Mouse (Mus musculus) midbrain, embryonic 13.5 days (tissue): ENCODE data around the gene Natd1. TPM values are rescaled to one million over a fixed set of nuclear protein-coding genes. Genes with fewer than 3 reads are reported as not detected.
A peak's percentile ranks its signal among the peaks of the same experiment; 100 is the strongest.

Source experiments
- ATAC-seq: fragments of 200-750 bp; cut with Nextera tagmentation; 2 replicates; pipeline ENCODE4 v1.8.0; 2017; ENCODE audit warnings: mild to moderate bottlenecking, moderate TSS enrichment, moderate library complexity
- H3K27ac ChIP-seq: fragments of 300-500 bp; sonication (generic); 2 replicates; pipeline ENCODE4 v1.5.1; 2015; ENCODE audit warnings: inconsistent platforms, mild to moderate bottlenecking, moderate library complexity
- H3K27me3 ChIP-seq: fragments of 300-500 bp; sonication (generic); 2 replicates; pipeline ENCODE4 v1.6.1; 2015; ENCODE audit warnings: mild to moderate bottlenecking, inconsistent platforms
- H3K36me3 ChIP-seq: fragments of 300-500 bp; sonication (generic); 2 replicates; pipeline ENCODE4 v1.6.1; 2015; ENCODE audit warnings: mild to moderate bottlenecking, inconsistent platforms
- H3K4me1 ChIP-seq: fragments of 300-500 bp; sonication (generic); replicated peaks from 2 replicates; pipeline ENCODE4 v1.6.1; 2015; ENCODE audit warnings: inconsistent platforms
- H3K4me2 ChIP-seq: fragments of 300-500 bp; sonication (generic); replicated peaks from 2 replicates; pipeline ENCODE4 v1.6.1; 2015; ENCODE audit warnings: moderate library complexity, mild to moderate bottlenecking, inconsistent platforms
- H3K4me3 ChIP-seq: fragments of 300-500 bp; sonication (generic); replicated peaks from 2 replicates; pipeline ENCODE4 v1.5.1; 2015; ENCODE audit warnings: mild to moderate bottlenecking, inconsistent platforms
- H3K9ac ChIP-seq: fragments of 300-500 bp; sonication (generic); replicated peaks from 2 replicates; pipeline ENCODE4 v1.6.1; 2015; ENCODE audit warnings: mild to moderate bottlenecking, inconsistent platforms
- H3K9me3 ChIP-seq: fragments of 300-500 bp; sonication (generic); 2 replicates; pipeline ENCODE4 v1.6.1; 2016; ENCODE audit warnings: mild to moderate bottlenecking, inconsistent platforms
- WGBS: fragments of 180-500 bp; shearing (Covaris S2); methylation state at CpG from one replicate; pipeline ENCODE4 v1.1.7; 2015; 5-methylcytosine and 5-hydroxymethylcytosine counted together
- polyA plus RNA-seq: library from polyadenylated mRNA; unstranded; fragments of >200 nt; fragmentation: Nextera tagmentation; extraction: Ambion mirVana; gene quantifications from 2 replicates; pipeline ENCODE4 v1.2.1, GENCODE M21; 2015

Natd1 gene
- polyA plus RNA-seq, 1 experiment from 2014 or later = 30.0 TPM

DNA sequence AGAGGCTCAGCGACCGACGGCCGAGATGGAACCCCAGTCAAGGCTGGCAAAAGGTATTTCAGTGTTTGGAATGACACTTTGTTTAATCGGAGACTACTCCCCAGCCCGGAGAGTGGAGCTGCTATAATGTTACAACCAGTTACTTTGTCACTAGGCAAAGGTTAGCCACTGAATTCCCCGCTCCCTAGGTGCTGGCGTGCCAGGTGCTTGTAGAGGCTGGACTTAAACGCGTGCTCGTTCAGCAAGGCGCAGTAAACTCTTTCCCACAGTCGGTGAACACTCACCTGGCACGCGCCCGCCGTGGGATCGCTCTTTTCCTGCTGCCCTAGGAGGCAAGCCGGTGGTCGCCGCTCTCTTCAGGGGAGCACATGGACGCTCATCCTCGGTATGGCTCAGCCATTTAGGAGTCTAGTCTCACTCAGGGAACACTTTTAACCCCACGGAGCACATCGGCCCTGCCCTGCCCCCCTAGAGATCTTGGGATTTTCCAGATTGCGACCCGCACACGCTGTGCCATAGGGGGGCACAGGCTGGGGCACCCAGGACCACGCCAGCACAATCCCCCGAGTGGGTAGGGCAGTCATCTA, 16.8 kb upstream of the Natd1 start:
- Histone ChIP-seq H3K4me3 (peak overlapping the region; percentile 87), H3K27ac (no peak overlapping the region), H3K4me1 (peaks cover 38% of the 10 kb centered on the region), H3K36me3 (no peaks in the 10 kb centered on the region), H3K27me3 (no peaks in the 10 kb centered on the region), H3K9me3 (no peaks in the 10 kb centered on the region), H3K4me2 (peak overlapping the region; percentile 83), H3K9ac (peak overlapping the region; percentile 67)
- ATAC-seq = no peak
- WGBS = 2% methylated on average over 30 of the region's 30 CpGs

DNA sequence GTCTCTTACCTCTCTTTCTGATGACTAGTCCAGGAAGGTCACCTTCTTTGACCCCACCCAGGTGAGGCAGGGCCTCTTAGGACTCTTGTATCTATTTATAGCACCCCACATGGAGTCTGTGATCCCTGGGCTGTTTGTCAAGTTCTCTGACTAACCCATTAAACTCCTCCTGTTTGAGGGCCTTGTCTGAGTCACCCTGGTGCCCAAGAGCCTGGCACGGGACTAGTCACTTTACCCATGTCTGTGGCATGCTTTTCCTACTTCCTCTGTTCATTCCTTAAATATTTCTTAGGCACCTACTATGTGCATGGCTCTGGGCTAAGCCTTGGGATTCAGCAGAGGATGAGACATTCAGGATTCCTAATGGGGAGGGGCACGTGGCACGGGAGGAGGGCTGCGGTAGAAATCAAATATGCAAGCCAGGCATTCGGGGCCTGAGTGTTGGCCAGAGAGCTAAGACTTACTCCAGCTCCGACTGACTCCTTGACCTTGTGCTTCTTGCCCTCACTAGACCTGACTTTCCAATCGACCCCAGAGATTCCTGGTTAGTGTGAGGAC, 16.3 kb upstream of the Natd1 start:
- Histone ChIP-seq H3K27me3 (no peaks in the 10 kb centered on the region), H3K4me1 (peaks cover 38% of the 10 kb centered on the region), H3K36me3 (no peaks in the 10 kb centered on the region), H3K9ac (peak overlapping the region; percentile 67), H3K4me3 (peak overlapping the region; percentile 87), H3K9me3 (no peaks in the 10 kb centered on the region), H3K4me2 (peak overlapping the region; percentile 83), H3K27ac (no peak overlapping the region)
- no peak for ATAC-seq
- WGBS = 26% methylated on average over 7 of the region's 7 CpGs

DNA sequence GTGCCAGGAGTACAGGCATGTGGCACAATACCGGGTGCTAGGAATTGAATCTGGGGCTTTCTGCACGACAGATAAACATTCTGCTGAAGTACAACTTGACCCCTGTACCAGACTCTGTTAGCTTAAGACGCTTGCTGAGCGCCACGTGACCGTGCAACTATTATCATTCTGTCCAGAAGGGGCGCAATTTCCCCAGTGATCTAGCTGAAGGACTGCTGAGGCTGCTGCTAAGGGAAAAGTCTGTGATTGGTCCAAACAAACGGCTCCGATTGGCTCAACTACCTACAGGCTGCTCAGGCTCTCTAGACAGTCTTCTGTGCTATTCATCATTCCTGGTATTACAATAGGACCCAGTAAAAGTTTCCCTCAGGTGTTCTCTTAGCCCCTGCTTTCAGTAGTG, 12.7 kb upstream of the Natd1 start:
- 1% methylated on average over 9 of the region's 9 CpGs for WGBS
- Histone ChIP-seq H3K27ac (0 out of 2 replicates have a peak overlapping the region, but pooled peaks have one; percentile 44), H3K4me3 (peak overlapping the region; percentile 25), H3K27me3 (no peaks in the 10 kb centered on the region), H3K36me3 (no peaks in the 10 kb centered on the region), H3K9me3 (no peaks in the 10 kb centered on the region), H3K4me1 (peaks cover 18% of the 10 kb centered on the region), H3K4me2 (peak overlapping the region; percentile 48), H3K9ac (no peak overlapping the region; the same call in 1 of the 2 replicates)
- peak; percentile 79 for ATAC-seq

DNA sequence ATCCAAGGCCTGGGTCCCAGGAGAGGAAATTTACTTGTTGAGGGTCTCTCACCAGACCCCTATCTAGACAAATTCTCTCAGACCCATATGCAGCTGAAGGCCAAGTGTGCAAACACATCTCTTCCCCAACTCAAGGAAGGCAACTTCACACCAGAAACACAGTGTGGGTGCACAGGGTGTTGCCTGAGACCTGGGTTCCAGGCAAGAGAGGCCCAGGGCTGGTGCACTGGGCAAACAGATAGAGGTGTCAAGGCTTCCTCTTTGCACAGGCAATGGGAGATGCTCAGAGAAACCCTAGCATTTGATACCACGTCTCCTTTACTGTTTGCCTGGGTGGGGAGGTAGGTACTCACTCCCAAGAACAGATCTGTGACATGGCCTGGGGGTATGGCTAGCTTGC, 10.4 kb upstream of the Natd1 start:
- H3K36me3 ChIP-seq = no peaks in the 10 kb centered on the region
- H3K4me1 ChIP-seq = peaks cover 9% of the 10 kb centered on the region; the same call in 1 of the 2 replicates
- H3K4me2 ChIP-seq = no peak overlapping the region
- no peaks in the 10 kb centered on the region for H3K27me3 ChIP-seq
- WGBS = 88% methylated on average over 1 of the region's 1 CpGs
- no peak for ATAC-seq
- H3K9ac ChIP-seq = no peak overlapping the region
- no peak overlapping the region for H3K4me3 ChIP-seq
- no peaks in the 10 kb centered on the region for H3K9me3 ChIP-seq
- H3K27ac ChIP-seq = no peak overlapping the region

DNA sequence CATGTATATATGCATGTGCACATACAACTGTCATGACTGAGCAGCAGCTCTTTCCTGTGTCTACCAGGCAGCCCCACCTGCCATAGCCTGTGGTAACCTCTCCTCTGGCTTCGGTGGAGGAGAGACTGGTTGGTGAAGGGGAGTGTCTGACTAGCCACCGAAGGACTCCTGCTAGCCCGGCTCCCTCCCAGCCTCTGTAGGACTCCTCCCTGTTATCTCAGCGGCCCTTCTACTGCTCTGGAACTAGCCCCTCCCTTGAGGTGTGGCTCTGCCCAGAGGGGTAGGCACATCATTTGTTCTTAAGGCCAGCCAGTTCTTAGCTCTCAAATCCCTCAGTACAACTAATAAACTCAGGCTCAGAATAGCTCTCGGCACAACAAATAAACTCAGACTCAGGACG, 9.9 kb upstream of the Natd1 start:
- no peak overlapping the region for H3K4me2 ChIP-seq
- ATAC-seq = no peak
- H3K4me3 ChIP-seq = no peak overlapping the region
- H3K4me1 ChIP-seq = peaks cover 9% of the 10 kb centered on the region; the same call in 1 of the 2 replicates
- H3K9me3 ChIP-seq = no peaks in the 10 kb centered on the region
- no peaks in the 10 kb centered on the region for H3K36me3 ChIP-seq
- 52% methylated on average over 6 of the region's 6 CpGs for WGBS
- H3K27me3 ChIP-seq = no peaks in the 10 kb centered on the region
- H3K27ac ChIP-seq = no peak overlapping the region
- H3K9ac ChIP-seq = no peak overlapping the region

DNA sequence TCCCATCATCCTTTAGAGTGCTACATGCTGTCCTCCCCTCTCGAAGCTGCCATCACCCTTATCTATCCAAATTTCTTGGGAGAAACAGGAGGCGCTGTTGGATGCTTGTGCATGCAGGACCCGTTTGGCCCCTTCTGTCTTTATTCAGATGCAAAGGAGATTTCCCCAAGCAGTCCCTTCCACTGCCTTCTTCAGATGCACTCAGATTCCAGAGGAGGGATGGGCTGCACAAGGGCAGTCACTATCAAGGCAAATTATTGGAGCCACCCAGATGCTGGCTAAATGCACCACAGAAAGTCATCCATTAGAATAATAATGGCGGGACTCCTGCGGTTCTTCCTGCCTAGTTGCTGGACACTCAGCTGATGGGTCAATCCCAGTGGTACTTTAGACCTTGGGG, 8.4 kb upstream of the Natd1 start:
- no peak overlapping the region for H3K4me3 ChIP-seq
- no peaks in the 10 kb centered on the region for H3K27me3 ChIP-seq
- H3K4me1 ChIP-seq = peaks cover 9% of the 10 kb centered on the region; the same call in 1 of the 2 replicates
- H3K36me3 ChIP-seq = no peaks in the 10 kb centered on the region
- no peaks in the 10 kb centered on the region for H3K9me3 ChIP-seq
- ATAC-seq = no peak
- WGBS = 59% methylated on average over 5 of the region's 5 CpGs
- no peak overlapping the region for H3K27ac ChIP-seq
- H3K9ac ChIP-seq = no peak overlapping the region
- H3K4me2 ChIP-seq = no peak overlapping the region

DNA sequence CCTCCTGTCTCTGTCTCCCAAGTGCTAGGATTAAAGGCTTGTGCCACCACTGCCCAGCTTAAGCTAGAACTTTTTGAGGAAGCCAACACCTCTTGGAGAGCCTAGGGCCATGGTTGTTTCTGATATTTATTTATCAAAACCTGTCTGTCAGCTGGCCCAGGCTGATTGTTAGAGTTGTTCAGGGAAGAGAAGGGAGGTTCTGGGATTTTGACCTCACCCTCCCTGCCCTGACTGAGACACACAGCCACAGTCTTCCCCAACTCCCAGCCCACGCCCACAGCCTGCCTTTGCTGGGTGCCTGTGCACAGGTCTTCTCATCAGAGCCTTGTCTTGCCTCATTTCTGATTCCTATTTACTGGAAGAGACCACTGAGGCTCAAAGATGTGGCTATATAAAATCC, 7.6 kb upstream of the Natd1 start:
- Histone ChIP-seq H3K4me1 (peaks cover 4% of the 10 kb centered on the region; the same call in 1 of the 2 replicates), H3K36me3 (no peaks in the 10 kb centered on the region), H3K4me2 (no peak overlapping the region), H3K27ac (no peak overlapping the region), H3K9me3 (no peaks in the 10 kb centered on the region), H3K9ac (no peak overlapping the region), H3K4me3 (no peak overlapping the region), H3K27me3 (no peaks in the 10 kb centered on the region)
- WGBS = 93% methylated on average over 1 of the region's 1 CpGs
- ATAC-seq = no peak

DNA sequence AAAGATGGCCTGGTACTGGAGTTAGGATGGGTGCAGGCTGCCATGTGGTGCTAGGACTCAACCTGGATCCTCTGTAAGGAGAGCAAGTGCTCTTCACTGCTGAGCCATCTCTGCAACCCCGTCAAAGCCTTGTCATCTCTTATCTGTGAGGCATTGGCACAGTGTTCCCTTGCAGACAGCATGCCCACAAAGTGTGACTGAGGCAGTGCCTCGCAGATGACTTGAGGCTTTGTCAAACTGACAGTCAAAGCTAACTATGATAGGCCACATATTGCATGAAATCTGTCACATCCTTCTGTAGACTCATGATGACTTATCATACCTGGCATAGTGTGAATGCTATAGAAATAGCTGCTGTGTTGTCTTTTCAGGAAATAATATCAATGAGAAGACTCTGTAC, 5.5 kb upstream of the Natd1 start:
- no peaks in the 10 kb centered on the region for H3K9me3 ChIP-seq
- H3K4me2 ChIP-seq = no peak overlapping the region
- ATAC-seq = no peak
- H3K27me3 ChIP-seq = no peaks in the 10 kb centered on the region
- H3K27ac ChIP-seq = no peak overlapping the region
- 0 out of 2 replicates have a peak, but pooled peaks cover under 1% of the 10 kb centered on the region for H3K4me1 ChIP-seq
- WGBS = 73% methylated on average over 2 of the region's 2 CpGs
- no peaks in the 10 kb centered on the region for H3K36me3 ChIP-seq
- no peak overlapping the region for H3K9ac ChIP-seq
- no peak overlapping the region for H3K4me3 ChIP-seq

DNA sequence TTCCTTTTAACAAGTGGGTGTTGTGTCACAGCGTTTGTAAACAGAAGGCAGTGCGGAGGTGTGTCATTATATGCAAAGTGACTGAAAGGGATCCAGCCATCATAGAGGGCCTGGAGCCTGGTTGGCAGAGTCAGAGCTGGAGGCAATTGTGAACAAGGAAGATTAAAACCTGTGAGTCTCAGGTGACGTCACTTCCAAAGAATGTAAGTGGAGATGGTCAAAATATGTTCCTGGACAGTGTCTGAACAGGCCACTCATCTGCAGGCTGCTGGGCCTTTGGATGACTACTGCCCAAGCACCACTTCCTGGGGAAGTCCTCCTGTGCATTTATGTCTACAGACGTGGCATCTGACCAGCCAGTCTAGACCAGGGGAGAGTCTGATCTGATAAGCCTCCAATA, 651 bp upstream of the Natd1 start:
- Histone ChIP-seq H3K27me3 (no peaks in the 10 kb centered on the region), H3K4me2 (no peak overlapping the region), H3K9ac (no peak overlapping the region; the same call in 1 of the 2 replicates), H3K27ac (no peak overlapping the region), H3K36me3 (no peaks in the 10 kb centered on the region), H3K4me1 (peaks cover 35% of the 10 kb centered on the region), H3K4me3 (no peak overlapping the region), H3K9me3 (no peaks in the 10 kb centered on the region)
- no peak for ATAC-seq
- WGBS = 76% methylated on average over 4 of the region's 4 CpGs

DNA sequence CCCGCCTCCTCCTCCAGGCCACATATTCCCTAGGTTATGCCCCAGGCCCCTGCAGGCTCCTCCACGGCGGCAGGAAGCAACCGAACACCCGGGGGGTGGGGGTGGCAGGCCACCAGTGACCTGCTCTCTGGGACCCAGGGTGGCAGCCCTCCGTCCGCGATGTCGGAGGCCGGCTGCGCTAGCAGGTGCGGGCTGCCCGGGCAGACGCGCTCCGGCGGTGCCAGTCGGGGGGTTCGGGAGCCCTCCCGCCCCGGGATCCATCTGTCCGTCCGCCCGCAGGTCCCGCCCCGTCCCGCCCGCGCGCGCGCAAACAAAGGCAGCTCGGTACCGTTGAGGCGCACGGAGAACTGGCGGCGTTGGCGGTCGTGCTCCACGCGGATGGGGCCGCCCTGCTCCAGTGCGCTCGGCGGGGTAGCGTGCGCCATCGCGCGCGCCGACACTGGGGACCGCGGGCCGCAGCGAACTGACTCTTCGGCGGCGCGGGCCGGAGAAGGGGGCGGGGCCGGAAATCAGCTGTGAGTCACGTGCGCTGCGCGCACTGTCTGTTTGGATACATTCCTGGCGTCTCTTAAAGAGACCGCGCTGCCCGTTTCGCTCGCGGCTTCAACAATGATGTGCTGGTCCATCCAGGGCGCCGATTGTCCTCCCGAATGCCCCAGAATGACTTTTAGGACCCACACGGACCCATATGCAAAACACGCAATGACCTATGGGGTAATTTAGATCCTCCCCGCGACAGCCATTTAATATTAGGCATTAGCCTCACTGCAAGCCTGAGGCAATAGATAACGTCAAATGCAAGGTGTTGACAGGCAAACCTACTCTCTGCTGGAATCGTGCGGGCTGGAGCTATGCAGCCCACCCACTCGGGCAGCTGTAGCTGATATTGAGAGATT, 1.0 kb downstream of the Natd1 start:
- Histone ChIP-seq H3K36me3 (no peaks in the 10 kb centered on the region), H3K27me3 (no peaks in the 10 kb centered on the region), H3K4me1 (peaks cover 35% of the 10 kb centered on the region), H3K9me3 (no peaks in the 10 kb centered on the region), H3K9ac (peak overlapping the region; percentile 95), H3K4me2 (peak overlapping the region; percentile 80), H3K4me3 (peak overlapping the region; percentile 89), H3K27ac (peak overlapping the region; percentile 88)
- under 1% methylated on average over 76 of the region's 86 CpGs for WGBS
- ATAC-seq = peak; percentile 97

DNA sequence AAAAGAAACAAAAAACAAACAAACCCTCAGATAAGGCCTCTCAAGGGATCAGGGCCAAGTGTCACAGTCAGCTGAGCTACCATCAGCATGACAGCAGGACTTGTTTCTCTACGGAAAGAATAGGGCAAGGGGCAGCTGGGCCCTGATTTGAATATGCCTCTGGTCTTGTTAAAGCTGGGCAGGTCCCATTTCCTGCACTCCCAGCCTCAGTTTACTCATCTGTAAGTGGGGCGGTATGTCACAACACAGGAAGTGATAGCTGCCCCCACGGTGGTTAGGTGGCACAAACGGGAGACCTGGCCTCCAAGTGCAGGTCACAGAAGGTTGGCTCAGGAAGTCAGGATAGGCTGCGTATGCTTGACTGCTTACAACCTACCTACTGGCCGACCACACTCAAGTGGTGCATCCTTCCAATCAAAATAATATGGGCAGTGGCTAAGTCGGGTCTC, 2.0 kb downstream of the Natd1 start:
- ATAC-seq = no peak
- Histone ChIP-seq H3K36me3 (no peaks in the 10 kb centered on the region), H3K4me3 (peak overlapping the region; percentile 89), H3K4me2 (peak overlapping the region; percentile 80), H3K27me3 (no peaks in the 10 kb centered on the region), H3K27ac (0 out of 2 replicates have a peak overlapping the region, but pooled peaks have one; percentile 88), H3K9ac (peak overlapping the region; percentile 95), H3K9me3 (no peaks in the 10 kb centered on the region), H3K4me1 (peaks cover 35% of the 10 kb centered on the region)
- 31% methylated on average over 7 of the region's 7 CpGs for WGBS

DNA sequence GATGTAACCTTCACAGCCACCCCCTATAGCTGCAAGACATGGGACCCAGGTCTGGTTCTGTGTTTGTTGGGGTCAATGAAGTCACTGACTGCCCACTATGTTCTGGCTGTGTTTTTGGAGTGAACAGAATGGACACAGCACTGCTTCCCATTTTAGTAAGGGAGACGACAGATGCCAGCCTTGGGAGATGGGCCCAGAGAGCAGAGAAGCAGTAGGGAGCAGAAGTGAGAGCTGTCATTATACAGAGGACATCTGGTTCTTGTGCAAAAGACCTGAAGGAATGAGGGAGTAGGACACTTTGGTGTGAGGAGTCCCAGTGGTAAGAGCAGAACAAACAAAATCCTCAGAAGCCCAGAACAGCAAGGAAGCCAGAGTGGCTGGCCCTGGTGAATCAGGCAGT, 4.9 kb downstream of the Natd1 start:
- H3K27me3 ChIP-seq = no peaks in the 10 kb centered on the region
- ATAC-seq = no peak
- H3K27ac ChIP-seq = no peak overlapping the region
- H3K4me2 ChIP-seq = no peak overlapping the region
- H3K9ac ChIP-seq = no peak overlapping the region
- H3K36me3 ChIP-seq = peaks cover 20% of the 10 kb centered on the region
- H3K4me1 ChIP-seq = peaks cover 31% of the 10 kb centered on the region
- H3K9me3 ChIP-seq = no peaks in the 10 kb centered on the region
- no peak overlapping the region for H3K4me3 ChIP-seq
- WGBS = 89% methylated on average over 1 of the region's 1 CpGs
